18 mouse cellular contexts compared by ENCODE assay signal in the genomic region with DNA sequence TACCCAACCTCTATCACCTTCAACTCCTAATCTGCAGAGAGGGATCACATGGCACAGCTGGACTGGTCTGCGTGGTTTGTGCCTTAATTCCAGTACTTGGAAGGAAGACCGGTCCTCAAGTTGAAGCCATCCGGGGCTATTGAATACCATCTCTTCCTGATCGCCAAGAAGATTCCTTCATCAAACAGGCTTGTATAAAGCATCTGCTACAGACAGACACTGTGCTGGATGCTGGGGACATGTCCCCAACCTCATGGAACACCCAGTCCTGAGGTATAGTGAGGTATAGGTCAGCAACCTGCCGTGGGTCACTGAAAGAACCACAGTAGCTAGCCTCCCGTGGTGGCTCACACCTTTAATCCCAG. TPM values are rescaled to one million over a fixed set of nuclear protein-coding genes. Genes with fewer than 3 reads are reported as not detected.
DNase-seq lines count a peak whose midpoint lies in the region; ATAC-seq and TF ChIP-seq lines count a peak whose summit lies in the region.
"Had no signal": no experiment of that assay in that cellular context is flagged by ENCODE, and none has a peak within 500 bp of the region (broad histone marks: within the 10 kb centered on the region; RNA-seq: fewer than 3 reads in every experiment).

No protein-coding gene starts in this region.

- no peak for TF ChIP-seq POLR2A in ES-Bruce4 (IDR thresholded peaks at IDR 0.05; ENCODE audit: insufficient read depth, low read length)

- no peak for DNase-seq in heart, postnatal 4 days
- DNase-seq in kidney, postnatal 25 days: no peak
- no peak for DNase-seq in right cerebral cortex, adult 2 months (ENCODE audit: low spot score in 2 of 2)
- DNase-seq: cerebellum, adult 9-11 months; lung, adult 2 months; right cerebral cortex, adult 18-20 months; thymus, postnatal 4 days had no signal

- TF ChIP-seq CTCF in E14TG2a.4 (conservative IDR thresholded peaks at IDR 0.05; ENCODE audit: low read length) (no peak), ES-Bruce4 (IDR thresholded peaks at IDR 0.05; ENCODE audit: low read depth, low read length) (no peak)

- H3K27me3 ChIP-seq in heart, embryonic 14.5 days (ENCODE audit: control insufficient read depth, insufficient read depth, low read length): no peaks in the 10 kb centered on the region
- H3K27me3 ChIP-seq in kidney, embryonic 15.5 days: no peaks in the 10 kb centered on the region
- H3K27me3 ChIP-seq in E14TG2a.4 (ENCODE audit: insufficient read depth, low read length) (no peaks in the 10 kb centered on the region), ES-Bruce4 (ENCODE audit: control insufficient read depth, insufficient read depth, low read length, poor library complexity, severe bottlenecking) (no peaks in the 10 kb centered on the region)
- H3K27me3 ChIP-seq: neural tube, embryonic 13.5 days had no signal

- WGBS in heart, embryonic 14.5 days: 70% methylated on average over 6 of the region's 6 CpGs
- 72% methylated on average over 6 of the region's 6 CpGs for WGBS in kidney, embryonic 15.5 days

- no peak overlapping the region for H3K4me3 ChIP-seq in heart, embryonic 14.5 days (ENCODE audit: control insufficient read depth in 1 of 2, insufficient read depth in 1 of 2, low read depth in 1 of 2, low read length in 2 of 2)
- H3K4me3 ChIP-seq in kidney, embryonic 15.5 days (replicated peaks): no peak overlapping the region
- H3K4me3 ChIP-seq in E14TG2a.4 (replicated peaks; ENCODE audit: low read length): peak overlapping the region; percentile 84
- H3K4me3 ChIP-seq in ES-Bruce4 (ENCODE audit: low read depth, low read length): peak overlapping the region; percentile 83
- H3K4me3 ChIP-seq: liver, embryonic 12.5 days had no signal

- peaks cover 4% of the 10 kb centered on the region in 2 experiments; a peak in 2 of 4 replicates for H3K4me1 ChIP-seq in heart, embryonic 14.5 days (ENCODE audit: control insufficient read depth in 2 of 2, insufficient read depth in 2 of 2, low read length in 2 of 2)
- peaks cover 19% of the 10 kb centered on the region for H3K4me1 ChIP-seq in kidney, embryonic 15.5 days
- H3K4me1 ChIP-seq in E14TG2a.4 (replicated peaks; ENCODE audit: low read depth, low read length) (peaks cover 45% of the 10 kb centered on the region), ES-Bruce4 (ENCODE audit: control insufficient read depth, insufficient read depth, low read length) (no peaks in the 10 kb centered on the region)
- H3K4me1 ChIP-seq: liver, embryonic 12.5 days had no signal

- ATAC-seq in heart, embryonic 14.5 days (ENCODE audit: insufficient number of reproducible peaks, insufficient read depth, low FRiP score, low read depth): no peak
- ATAC-seq in kidney, embryonic 15.5 days (replicated peaks; ENCODE audit: low FRiP score): no peak
- ATAC-seq: activated CD4-positive, CD25-positive, alpha-beta regulatory T cell, adult 4 months; hindbrain, postnatal 0 days; liver, embryonic 12.5 days had no signal

- H3K4me2 ChIP-seq in heart, embryonic 14.5 days (ENCODE audit: low read length): peak overlapping the region; percentile 29; the same call in 1 of the 2 replicates
- peak overlapping the region; percentile 52; the same call in 1 of the 2 replicates for H3K4me2 ChIP-seq in kidney, embryonic 15.5 days

- no peak overlapping the region; a peak in 1 of 4 replicates for H3K27ac ChIP-seq in heart, embryonic 14.5 days (replicated peaks in 1 of 2; ENCODE audit: control insufficient read depth in 1 of 2, insufficient read depth in 1 of 2, low read depth in 2 of 2, low read length in 2 of 2)
- H3K27ac ChIP-seq in kidney, embryonic 15.5 days: no peak overlapping the region
- H3K27ac ChIP-seq in ES-Bruce4 (ENCODE audit: insufficient read depth, low read length): peak overlapping the region; percentile 99
- H3K27ac ChIP-seq: embryonic facial prominence, embryonic 15.5 days; hindbrain, postnatal 0 days; liver, embryonic 12.5 days; neural tube, embryonic 13.5 days had no signal

- H3K36me3 ChIP-seq in heart, embryonic 14.5 days (ENCODE audit: control insufficient read depth, insufficient read depth, low read length): no peaks in the 10 kb centered on the region
- H3K36me3 ChIP-seq in kidney, embryonic 15.5 days: no peaks in the 10 kb centered on the region
- H3K36me3 ChIP-seq in E14TG2a.4 (ENCODE audit: insufficient read depth, low read length) (peaks cover 55% of the 10 kb centered on the region), ES-Bruce4 (ENCODE audit: control insufficient read depth, insufficient read depth, low read length, poor library complexity, severe bottlenecking) (peaks cover 5% of the 10 kb centered on the region)
- H3K36me3 ChIP-seq: embryonic facial prominence, embryonic 15.5 days; G1E; liver, embryonic 12.5 days; neural tube, embryonic 13.5 days had no signal

- no peak for TF ChIP-seq EP300 in ES-Bruce4 (IDR thresholded peaks at IDR 0.05; ENCODE audit: insufficient read depth, low read depth, low read length)

- no peak overlapping the region for H3K9ac ChIP-seq in heart, embryonic 14.5 days (ENCODE audit: low read length)
- no peak overlapping the region for H3K9ac ChIP-seq in kidney, embryonic 15.5 days
- peak overlapping the region; percentile 72 for H3K9ac ChIP-seq in ES-Bruce4 (ENCODE audit: low read depth, poor library complexity, severe bottlenecking)
- H3K9ac ChIP-seq: embryonic facial prominence, embryonic 15.5 days; liver, embryonic 12.5 days had no signal

- no peaks in the 10 kb centered on the region for H3K9me3 ChIP-seq in heart, embryonic 14.5 days (ENCODE audit: control insufficient read depth, low read length)
- H3K9me3 ChIP-seq in kidney, embryonic 15.5 days (replicated peaks): no peaks in the 10 kb centered on the region
- H3K9me3 ChIP-seq in E14TG2a.4 (ENCODE audit: low read length) (peaks cover 20% of the 10 kb centered on the region), ES-Bruce4 (replicated peaks; ENCODE audit: control insufficient read depth, insufficient read depth, low read length, poor library complexity, severe bottlenecking) (0 out of 2 replicates have a peak, but pooled peaks cover 6% of the 10 kb centered on the region)
- H3K9me3 ChIP-seq: embryonic facial prominence, embryonic 15.5 days; G1E; liver, embryonic 12.5 days had no signal

RNA-seq across cellular contexts. Expression of a gene that starts 34.4 kb away (rescaled TPM):
- 16.0 and 19.5 TPM in 2 replicates for polyA plus RNA-seq in heart, embryonic 14.5 days (2014; fragmentation: Nextera tagmentation; extraction: Ambion mirVana)
- 10 to 100 TPM; 29.6 to 38.0 TPM for total RNA-seq in heart, postnatal 4 days (2021)
- polyA plus RNA-seq in kidney, embryonic 15.5 days (2015; fragmentation: Nextera tagmentation; extraction: Ambion mirVana): 13.5 TPM in 2 replicates
- polyA plus RNA-seq in ES-Bruce4 (2011; ENCODE audit: insufficient read depth, insufficient read length, low read depth, missing spikeins): 8.3 and 8.5 TPM in 2 replicates
- total RNA-seq: G1E; granulocyte monocyte progenitor cell, adult 5-6 weeks had no signal
- polyA plus RNA-seq: activated CD4-positive, CD25-positive, alpha-beta regulatory T cell, adult 4 months; G1E had no signal

RNA-seq across cellular contexts. Expression of a gene that starts 48.9 kb away (rescaled TPM):
- polyA plus RNA-seq in heart, embryonic 14.5 days (2014; fragmentation: Nextera tagmentation; extraction: Ambion mirVana): 72.5 and 106 TPM in 2 replicates
- 100 to 1,000 TPM in 1 of 2 experiments, 10 to 100 TPM in 1; 99.7 to 103 TPM for total RNA-seq in heart, postnatal 4 days (2021)
- polyA plus RNA-seq in kidney, embryonic 15.5 days (2015; fragmentation: Nextera tagmentation; extraction: Ambion mirVana): 93.4 and 101 TPM in 2 replicates
- 258 and 280 TPM in 2 replicates for polyA plus RNA-seq in ES-Bruce4 (2011; ENCODE audit: insufficient read depth, insufficient read length, low read depth, missing spikeins)

Comparison
In these comparisons a context has a peak if more than half of its experiments do, and no peak if none do; other contexts are left out.
1. H3K4me3 ChIP-seq: peak in E14TG2a.4 (single experiment) and ES-Bruce4 (single experiment); none in heart, embryonic 14.5 days (0 of 2) and kidney, embryonic 15.5 days (single experiment).